Mouse (Mus musculus) stomach, postnatal 0 days (tissue): ENCODE results near the gene Cisd3. TPM values are rescaled to one million over a fixed set of nuclear protein-coding genes. Genes with fewer than 3 reads are reported as not detected.
A peak's percentile ranks its signal among the peaks of the same experiment; 100 is the strongest.

Source experiments
- ATAC-seq: fragments of 200-750 bp; cut with Nextera tagmentation; 2 replicates; pipeline ENCODE4 v1.8.0; 2017; ENCODE audit not compliant: low FRiP score, low TSS enrichment
- DNase-seq: peaks from one replicate; pipeline ENCODE4 v3.0.0-alpha.2; 2016; ENCODE audit warnings: low spot score
- H3K27ac ChIP-seq: fragments of 300-500 bp; sonication (generic); replicated peaks from 2 replicates; pipeline ENCODE4 v1.5.1; 2014; ENCODE audit warnings: mild to moderate bottlenecking, control low read depth
- H3K27me3 ChIP-seq: fragments of 300-500 bp; sonication (generic); 2 replicates; pipeline ENCODE4 v1.6.1; 2014; ENCODE audit warnings: low read length; ENCODE audit not compliant: control insufficient read depth, insufficient read depth
- H3K36me3 ChIP-seq: fragments of 300-500 bp; sonication (generic); 2 replicates; pipeline ENCODE4 v1.6.1; 2014; ENCODE audit warnings: low read length, mixed read lengths; ENCODE audit not compliant: control insufficient read depth, insufficient read depth
- H3K4me1 ChIP-seq: fragments of 300-500 bp; sonication (generic); replicated peaks from 2 replicates; pipeline ENCODE4 v1.6.1; 2014; ENCODE audit warnings: antibody characterized with exemption; ENCODE audit not compliant: control insufficient read depth, insufficient read depth
- H3K4me2 ChIP-seq: fragments of 300-500 bp; sonication (generic); replicated peaks from 2 replicates; pipeline ENCODE4 v1.6.1; 2014; ENCODE audit warnings: low read depth, mild to moderate bottlenecking, control low read depth, moderate library complexity
- H3K4me3 ChIP-seq: fragments of 300-500 bp; sonication (generic); 2 replicates; pipeline ENCODE4 v1.5.1; 2014; ENCODE audit warnings: low read depth, low read length, control low read depth
- H3K9ac ChIP-seq: fragments of 300-500 bp; sonication (generic); 2 replicates; pipeline ENCODE4 v1.6.1; 2014; ENCODE audit warnings: mild to moderate bottlenecking, low read length, control low read depth, mixed read lengths
- H3K9me3 ChIP-seq: fragments of 300-500 bp; sonication (generic); 2 replicates; pipeline ENCODE4 v1.6.1; 2016; ENCODE audit warnings: low read length; ENCODE audit not compliant: control insufficient read depth
- CTCF ChIP-seq: IDR thresholded peaks from 2 replicates; pipeline ENCODE4 v1.5.1; 2016; ENCODE audit warnings: antibody characterized with exemption, low read depth, mild to moderate bottlenecking, moderate library complexity
- EP300 ChIP-seq: optimal IDR thresholded peaks from 2 replicates; pipeline ENCODE3; 2016; ENCODE audit warnings: antibody characterized with exemption
- WGBS: fragments of 180-500 bp; shearing (Covaris S2); extraction: QIAGEN DNeasy Blood & Tissue Kit; methylation state at CpG from one replicate; pipeline ENCODE4 v1.1.7; 2014; 5-methylcytosine and 5-hydroxymethylcytosine counted together
- polyA plus RNA-seq: library from polyadenylated mRNA; unstranded; fragments of >200 nt; fragmentation: Nextera tagmentation; extraction: Ambion mirVana; gene quantifications from 2 replicates; pipeline ENCODE4 v1.2.1, GENCODE M21; 2015

Cisd3 gene
- polyA plus RNA-seq, 1 experiment from 2014 or later = 44.2 TPM

GRCm38 (mm10) chr11:97696669-97697068 lies 11.0 kb downstream of the Cisd3 start:
- Histone ChIP-seq H3K27ac (no peak overlapping the region), H3K4me1 (peaks cover 8% of the 10 kb centered on the region; the same call in 1 of the 2 replicates), H3K4me3 (no peak overlapping the region), H3K9me3 (no peaks in the 10 kb centered on the region), H3K27me3 (no peaks in the 10 kb centered on the region), H3K9ac (no peak overlapping the region), H3K4me2 (no peak overlapping the region), H3K36me3 (peaks cover 10% of the 10 kb centered on the region)
- WGBS = 81% methylated on average over 8 of the region's 8 CpGs
- DNase-seq (no peak), ATAC-seq (no peak)
- TF ChIP-seq CTCF (no peak), EP300 (no peak)

- Histone ChIP-seq H3K4me3 (peak overlapping the region; percentile 91), H3K9me3 (no peaks in the 10 kb centered on the region), H3K4me2 (peak overlapping the region; percentile 93), H3K36me3 (peaks cover 6% of the 10 kb centered on the region), H3K27ac (no peak overlapping the region), H3K27me3 (no peaks in the 10 kb centered on the region), H3K4me1 (peaks cover 8% of the 10 kb centered on the region; the same call in 1 of the 2 replicates), H3K9ac (peak overlapping the region; percentile 91; the same call in 1 of the 2 replicates)
- ATAC-seq (no peak), DNase-seq (peak; percentile 13)
- WGBS = 46% methylated on average over 11 of the region's 11 CpGs
- no peak for TF ChIP-seq EP300
- TF ChIP-seq CTCF = no peak
These were observed 11.7 kb downstream of the Cisd3 start for GRCm38 (mm10) chr11:97697199-97697890.

- H3K27ac ChIP-seq = peak overlapping the region; percentile 99
- TF ChIP-seq EP300 = no peak
- TF ChIP-seq CTCF = no peak
- H3K4me1 ChIP-seq = peaks cover 8% of the 10 kb centered on the region; the same call in 1 of the 2 replicates
- H3K4me3 ChIP-seq = peak overlapping the region; percentile 91
- H3K27me3 ChIP-seq = no peaks in the 10 kb centered on the region
- H3K9me3 ChIP-seq = no peaks in the 10 kb centered on the region
- peak overlapping the region; percentile 93 for H3K4me2 ChIP-seq
- ATAC-seq (no peak), DNase-seq (peak; percentile 29)
- H3K36me3 ChIP-seq = peaks cover 2% of the 10 kb centered on the region; the same call in 1 of the 2 replicates
- under 1% methylated on average over 14 of the region's 14 CpGs for WGBS
- peak overlapping the region; percentile 91 for H3K9ac ChIP-seq
These were observed 12.4 kb downstream of the Cisd3 start for GRCm38 (mm10) chr11:97697891-97698529.

GRCm38 (mm10) chr11:97698741-97699611 lies 13.3 kb downstream of the Cisd3 start:
- H3K4me3 ChIP-seq = peak overlapping the region; percentile 91
- H3K27ac ChIP-seq = peak overlapping the region; percentile 99
- TF ChIP-seq CTCF (peak; percentile 70), EP300 (no peak)
- peak overlapping the region; percentile 93 for H3K4me2 ChIP-seq
- no peaks in the 10 kb centered on the region for H3K9me3 ChIP-seq
- WGBS = under 1% methylated on average over 55 of the region's 63 CpGs
- peak overlapping the region; percentile 91 for H3K9ac ChIP-seq
- H3K36me3 ChIP-seq = no peaks in the 10 kb centered on the region; the same call in 1 of the 2 replicates
- H3K27me3 ChIP-seq = no peaks in the 10 kb centered on the region
- no peak for ATAC-seq
- peaks cover 8% of the 10 kb centered on the region; the same call in 1 of the 2 replicates for H3K4me1 ChIP-seq
- DNase-seq = peak; percentile 90

GRCm38 (mm10) chr11:97699626-97700002 lies 14.0 kb downstream of the Cisd3 start:
- Histone ChIP-seq H3K9me3 (no peaks in the 10 kb centered on the region), H3K27me3 (no peaks in the 10 kb centered on the region), H3K27ac (peak overlapping the region; percentile 99), H3K9ac (peak overlapping the region; percentile 91), H3K4me3 (peak overlapping the region; percentile 91), H3K4me1 (peaks cover 8% of the 10 kb centered on the region; the same call in 1 of the 2 replicates), H3K36me3 (no peaks in the 10 kb centered on the region; the same call in 1 of the 2 replicates), H3K4me2 (peak overlapping the region; percentile 93)
- 0% methylated on average over 6 of the region's 9 CpGs for WGBS
- no peak for TF ChIP-seq EP300
- DNase-seq (peak; percentile 95), ATAC-seq (peak; percentile 11; the same call in 1 of the 2 replicates)
